Mouse (Mus musculus): Measurements from ENCODE around the gene Hexim1.

Hexim1 gene

GRCm38 (mm10) chr11:103158621-103159478 is 42.8 kb downstream of the Hexim1 start:
- peak; percentile 87 to 94 for DNase-seq (ENCODE audit: low spot score in 2 of 2)

- DNase-seq (ENCODE audit: low spot score in 2 of 2): no peak
These were observed 44.7 kb downstream of the Hexim1 start for GRCm38 (mm10) chr11:103160738-103161137.

GRCm38 (mm10) chr11:103161449-103161848 is 45.4 kb downstream of the Hexim1 start:
- no peak for DNase-seq (ENCODE audit: low spot score in 2 of 2)

- DNase-seq (ENCODE audit: low spot score in 2 of 2): no peak
These were observed 46.1 kb downstream of the Hexim1 start for GRCm38 (mm10) chr11:103162132-103162531.

- DNase-seq (ENCODE audit: low spot score in 2 of 2): no peak
These were observed 48.4 kb downstream of the Hexim1 start for GRCm38 (mm10) chr11:103164391-103164790.

GRCm38 (mm10) chr11:103168690-103169390 is 52.8 kb downstream of the Hexim1 start:
- DNase-seq (ENCODE audit: low spot score in 2 of 2): peak; percentile 43 to 69

All from spleen, postnatal 14 days (tissue).